Mouse (Mus musculus) mesoderm, embryonic 11.5 days (tissue): ENCODE measurements at regions not wholly inside any gene's neighbourhood (a gene's known extent, or its start where the extent isn't known, plus 50 kb on each side); places are given as distances from the start of the nearest gene placed in this dataset.

ENCODE experiments used
- DNase-seq: peaks from one replicate; pipeline ENCODE4 v3.0.0-alpha.2; 2012; ENCODE audit warnings: low read depth, low spot score

- DNase-seq, result peak; percentile 5
Measured at GRCm38 (mm10) chr14:90600554-90600953, 2129.4 kb upstream of the Pcdh20 start.
